Mouse (Mus musculus) ES-Bruce4 (cell line): Measurements from ENCODE around the gene Rfx6. TPM values are rescaled to one million over a fixed set of nuclear protein-coding genes. Genes with fewer than 3 reads are reported as not detected.

Source experiments
- H3K27ac ChIP-seq: 2 replicates; pipeline ENCODE4 v1.5.1; 2012; ENCODE audit warnings: low read length, inconsistent platforms; ENCODE audit not compliant: insufficient read depth
- H3K27me3 ChIP-seq: 2 replicates; pipeline ENCODE4 v1.6.1; 2012; ENCODE audit warnings: mild to moderate bottlenecking, low read length, inconsistent platforms; ENCODE audit not compliant: control insufficient read depth, poor library complexity, insufficient read depth, severe bottlenecking
- H3K36me3 ChIP-seq: 2 replicates; pipeline ENCODE4 v1.6.1; 2012; ENCODE audit warnings: inconsistent platforms, mild to moderate bottlenecking, low read length, moderate library complexity; ENCODE audit not compliant: control insufficient read depth, poor library complexity, insufficient read depth, severe bottlenecking
- H3K4me1 ChIP-seq: one replicate; pipeline ENCODE4 v1.8.1; 2011; ENCODE audit warnings: low read length; ENCODE audit not compliant: control insufficient read depth, insufficient read depth
- H3K4me3 ChIP-seq: 2 replicates; pipeline ENCODE4 v1.5.1; 2011; ENCODE audit warnings: low read depth, mild to moderate bottlenecking, low read length
- H3K9ac ChIP-seq: 2 replicates; pipeline ENCODE4 v1.6.1; 2012; ENCODE audit warnings: low read depth, mild to moderate bottlenecking, inconsistent platforms; ENCODE audit not compliant: poor library complexity, severe bottlenecking
- H3K9me3 ChIP-seq: replicated peaks from 2 replicates; pipeline ENCODE4 v1.6.1; 2012; ENCODE audit warnings: mild to moderate bottlenecking, low read length, inconsistent platforms; ENCODE audit not compliant: control insufficient read depth, poor library complexity, insufficient read depth, severe bottlenecking
- CTCF ChIP-seq: IDR thresholded peaks from one replicate; pipeline ENCODE4 v1.8.1; 2011; ENCODE audit warnings: low read depth, low read length
- EP300 ChIP-seq: IDR thresholded peaks from 2 replicates; pipeline ENCODE4 v1.6.1; 2011; ENCODE audit warnings: low read depth, low read length; ENCODE audit not compliant: insufficient read depth
- POLR2A ChIP-seq: IDR thresholded peaks from one replicate; pipeline ENCODE4 v1.8.1; 2011; ENCODE audit warnings: low read length; ENCODE audit not compliant: insufficient read depth
- polyA plus RNA-seq: library from polyadenylated mRNA; stranded (reverse); fragments of >200 nt; gene quantifications from 2 replicates; pipeline ENCODE4 v1.2.4, GENCODE M21; 2011; ENCODE audit warnings: low read depth; ENCODE audit not compliant: missing spikeins, insufficient read depth, insufficient read length

The Rfx6 gene
- 1.5 and 2.1 TPM in 2 replicates for polyA plus RNA-seq

DNA sequence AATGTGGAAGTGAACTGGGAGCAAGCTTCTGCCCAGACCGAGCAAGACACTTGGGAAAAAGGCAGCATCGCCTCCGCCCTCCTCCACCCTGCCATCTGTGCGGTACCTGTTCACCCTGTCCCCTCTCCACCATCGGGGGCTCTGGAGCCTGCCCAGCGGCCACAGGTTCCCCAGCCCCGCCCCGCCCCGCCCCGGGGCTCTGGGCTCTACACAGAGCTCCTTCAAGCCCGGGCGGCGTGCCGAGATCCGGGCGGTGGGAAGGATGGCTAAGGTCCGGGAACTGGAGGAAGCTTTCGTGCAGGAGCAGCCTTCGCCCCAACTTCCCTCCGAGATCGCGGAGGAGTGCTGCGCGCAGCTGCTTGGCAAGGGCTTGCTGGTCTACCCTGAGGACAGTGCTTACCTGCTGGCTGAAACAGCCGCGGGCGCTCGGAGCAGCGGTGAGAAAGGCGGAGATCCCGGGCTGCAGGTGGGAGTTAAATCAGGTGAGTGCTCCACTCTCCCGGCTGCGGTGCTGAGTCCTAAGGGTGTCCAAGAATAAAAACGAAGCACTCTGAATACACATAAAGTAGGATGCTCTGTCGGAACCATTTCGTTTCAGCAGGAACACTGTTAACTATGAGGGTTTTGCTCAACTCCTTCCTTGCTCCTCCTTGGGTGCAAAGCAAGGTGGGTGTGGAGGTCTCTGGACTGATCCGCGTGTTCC lies at the start of gene Rfx6:
TSS of gene Rfx6 (plus strand) at position 209 of the 703 bp plus-strand sequence.
- Histone ChIP-seq H3K4me1 (no peaks in the 10 kb centered on the region), H3K9ac (peak within 1 kb of the TSS; percentile 4; the same call in 1 of the 2 replicates), H3K9me3 (no peaks in the 10 kb centered on the region), H3K36me3 (no peaks in the 10 kb centered on the region), H3K4me3 (peak within 1 kb of the TSS; percentile 59), H3K27ac (no peak within 1 kb of the TSS), H3K27me3 (no peaks in the 10 kb centered on the region; the same call in none of the 2 replicates)
- TF ChIP-seq EP300 (no peak), POLR2A (no peak), CTCF (no peak)

DNA sequence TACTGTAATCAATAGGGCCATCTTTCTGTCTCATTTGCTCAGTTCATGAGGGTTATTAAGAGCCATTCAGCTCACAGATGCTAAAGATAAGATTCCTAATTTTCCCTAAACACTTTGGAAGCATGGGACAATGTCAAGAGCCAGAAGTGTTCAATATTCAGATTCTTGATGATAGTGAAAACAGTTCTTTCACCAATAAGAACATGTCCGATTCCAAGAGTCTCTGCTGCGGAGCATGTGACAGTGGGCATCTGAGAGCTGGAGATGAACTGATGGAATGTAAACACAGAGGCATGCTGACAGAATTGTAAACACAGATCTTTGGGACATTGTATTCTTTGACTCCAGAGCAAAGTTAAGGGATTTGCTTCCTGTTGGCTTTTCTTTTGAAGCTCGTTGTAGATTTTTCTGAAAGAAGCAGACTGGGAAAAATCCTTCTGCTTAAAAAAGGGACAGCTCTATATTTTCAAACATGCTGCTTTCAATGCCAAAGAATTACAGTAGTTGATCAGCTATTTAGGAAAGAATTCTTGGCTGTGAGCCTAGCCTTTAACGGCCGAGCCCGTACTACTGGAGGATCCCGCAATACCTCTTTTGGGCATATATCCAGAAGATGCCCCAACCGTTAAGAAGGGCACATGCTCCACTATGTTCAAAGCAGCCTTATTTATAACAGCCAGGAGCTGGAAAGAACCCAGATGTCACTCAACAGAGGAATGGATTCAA lies 46.0 kb upstream of the Rfx6 start, which contains the start of gene Gprc6a:
TSS of gene Gprc6a (minus strand) at position 51 of the 726 bp plus-strand sequence.
- Histone ChIP-seq H3K4me1 (no peaks in the 10 kb centered on the region), H3K27ac (no peak within 1 kb of the TSS), H3K4me3 (no peak within 1 kb of the TSS), H3K9me3 (no peaks in the 10 kb centered on the region), H3K27me3 (no peaks in the 10 kb centered on the region), H3K9ac (no peak within 1 kb of the TSS), H3K36me3 (no peaks in the 10 kb centered on the region)
- no peak for TF ChIP-seq POLR2A
- TF ChIP-seq EP300: no peak
- TF ChIP-seq CTCF: no peak

DNA sequence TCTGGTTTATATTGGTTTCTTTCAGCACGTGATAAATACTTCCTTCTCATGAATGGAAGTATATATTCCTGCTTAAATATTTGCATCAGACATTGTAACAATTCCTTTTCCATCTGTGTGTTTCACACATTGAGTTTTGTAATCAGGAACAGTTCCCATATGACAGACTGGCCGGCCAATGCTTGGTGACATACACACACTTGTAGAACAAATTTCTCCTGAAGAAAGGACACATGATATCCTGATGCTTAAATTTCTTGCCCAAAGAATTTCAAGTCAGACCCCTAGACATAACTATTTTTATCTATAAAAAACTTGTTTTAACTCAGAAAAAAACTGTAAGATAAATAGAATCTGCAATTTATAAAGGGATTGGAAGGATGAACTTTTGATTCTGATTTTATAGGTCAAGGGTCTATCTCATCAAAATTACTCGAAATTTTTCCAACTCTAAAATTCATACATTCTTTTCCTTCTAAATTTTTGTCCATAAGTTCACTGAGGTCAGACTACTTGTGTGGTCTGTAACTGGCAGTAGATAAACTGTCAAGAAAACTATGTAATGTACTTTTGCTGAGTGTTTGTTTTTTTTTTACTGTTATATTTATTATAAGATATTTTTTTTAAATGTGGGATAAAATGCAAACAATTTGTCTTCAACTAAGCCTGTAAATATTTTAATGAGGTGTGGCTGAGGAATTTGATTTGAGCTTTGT lies 27.9 kb upstream of the Rfx6 start:
- no peaks in the 10 kb centered on the region for H3K9me3 ChIP-seq
- no peaks in the 10 kb centered on the region for H3K27me3 ChIP-seq
- H3K4me3 ChIP-seq: no peak overlapping the region
- no peaks in the 10 kb centered on the region for H3K4me1 ChIP-seq
- no peaks in the 10 kb centered on the region for H3K36me3 ChIP-seq
- no peak overlapping the region for H3K9ac ChIP-seq
- no peak for TF ChIP-seq POLR2A
- no peak for TF ChIP-seq EP300
- TF ChIP-seq CTCF: no peak
- no peak overlapping the region for H3K27ac ChIP-seq

DNA sequence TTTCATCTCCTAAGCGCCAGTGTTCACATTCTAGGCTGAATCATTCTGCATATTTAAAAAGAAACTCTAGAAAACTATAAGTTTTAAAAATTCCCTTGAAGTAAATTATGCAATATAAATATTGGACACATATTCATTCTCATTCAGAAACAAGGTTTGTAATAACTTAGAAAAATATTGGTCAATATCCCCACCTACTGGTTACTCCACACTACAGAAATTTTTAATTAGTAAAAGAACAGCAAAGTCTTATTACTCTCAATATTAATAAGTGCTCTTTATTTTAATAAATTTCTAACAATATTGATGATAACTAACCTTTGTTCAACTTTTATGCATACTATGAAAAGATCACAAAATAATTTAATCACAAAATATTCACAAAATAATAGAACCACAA lies 20.2 kb upstream of the Rfx6 start:
- H3K27me3 ChIP-seq: no peaks in the 10 kb centered on the region
- TF ChIP-seq POLR2A: no peak
- no peak for TF ChIP-seq CTCF
- TF ChIP-seq EP300: no peak
- H3K9ac ChIP-seq: no peak overlapping the region
- H3K4me3 ChIP-seq: no peak overlapping the region
- no peaks in the 10 kb centered on the region for H3K36me3 ChIP-seq
- H3K9me3 ChIP-seq: no peaks in the 10 kb centered on the region
- H3K4me1 ChIP-seq: no peaks in the 10 kb centered on the region
- H3K27ac ChIP-seq: no peak overlapping the region

DNA sequence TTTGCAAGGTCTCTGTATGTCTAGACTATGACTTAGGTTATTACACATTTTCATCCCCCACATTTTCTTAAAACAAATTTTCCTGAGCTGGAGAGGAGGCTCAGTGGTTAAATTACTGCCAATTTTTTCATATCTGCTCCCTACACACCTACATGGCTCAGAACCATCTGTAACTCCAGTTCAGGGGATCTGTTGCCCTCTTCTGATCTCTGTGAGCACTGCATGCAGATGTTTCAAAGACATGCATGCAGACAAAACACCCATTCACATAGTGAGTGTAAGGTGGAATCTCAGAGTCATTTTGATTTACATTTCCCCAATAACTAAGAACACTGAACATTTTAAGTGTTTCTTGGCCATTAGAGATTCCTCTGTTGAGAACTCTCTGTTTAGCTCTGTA lies 8.2 kb upstream of the Rfx6 start:
- Histone ChIP-seq H3K9me3 (no peaks in the 10 kb centered on the region), H3K27ac (no peak overlapping the region), H3K4me3 (no peak overlapping the region), H3K27me3 (no peaks in the 10 kb centered on the region), H3K36me3 (no peaks in the 10 kb centered on the region), H3K4me1 (no peaks in the 10 kb centered on the region), H3K9ac (no peak overlapping the region)
- TF ChIP-seq EP300 (no peak), POLR2A (no peak), CTCF (no peak)
